In genomic region chr2:20964461-20964860, GRCm38 (mm10) we compare ENCODE assay signal across 10 mouse cellular contexts. TPM values are rescaled to one million over a fixed set of nuclear protein-coding genes. Genes with fewer than 3 reads are reported as not detected.
DNase-seq lines count a peak whose midpoint lies in the region; ATAC-seq lines count a peak whose summit lies in the region.
"Had no signal": no experiment of that assay in that cellular context is flagged by ENCODE, and none has a peak within 500 bp of the region (broad histone marks: within the 10 kb centered on the region; RNA-seq: fewer than 3 reads in every experiment).

No protein-coding gene starts in this region.

- peaks cover 72% of the 10 kb centered on the region for H3K4me1 ChIP-seq in erythroblast, embryonic 14.5 days (ENCODE audit: control insufficient read depth)
- H3K4me1 ChIP-seq in liver, embryonic 11.5 days (replicated peaks; ENCODE audit: control insufficient read depth, insufficient read depth, low read length): peaks cover 48% of the 10 kb centered on the region
- H3K4me1 ChIP-seq in hindbrain, embryonic 15.5 days (replicated peaks): peaks cover 55% of the 10 kb centered on the region
- peaks cover 45% of the 10 kb centered on the region for H3K4me1 ChIP-seq in neural tube, embryonic 12.5 days

- peak overlapping the region; percentile 33 for H3K4me2 ChIP-seq in liver, embryonic 11.5 days
- H3K4me2 ChIP-seq in hindbrain, embryonic 15.5 days: peak overlapping the region; percentile 83
- H3K4me2 ChIP-seq in neural tube, embryonic 12.5 days (replicated peaks): peak overlapping the region; percentile 50

- DNase-seq in liver, embryonic 11.5 days (ENCODE audit: low spot score): no peak
- DNase-seq in liver: no peak
- no peak for DNase-seq in ovary, postnatal 36 days (ENCODE audit: low spot score)
- DNase-seq in thymus, postnatal 14 days: no peak
- DNase-seq: kidney, adult 11 months had no signal

- H3K4me3 ChIP-seq in erythroblast, embryonic 14.5 days (replicated peaks): peak overlapping the region; percentile 45
- no peak overlapping the region for H3K4me3 ChIP-seq in liver, embryonic 11.5 days (ENCODE audit: low read depth, low read length)
- H3K4me3 ChIP-seq in hindbrain, embryonic 15.5 days: peak overlapping the region; percentile 22; the same call in 1 of the 2 replicates
- no peak overlapping the region for H3K4me3 ChIP-seq in neural tube, embryonic 12.5 days

- no peaks in the 10 kb centered on the region for H3K9me3 ChIP-seq in erythroblast, embryonic 14.5 days (ENCODE audit: control insufficient read depth, low read length)
- H3K9me3 ChIP-seq in liver, embryonic 11.5 days (ENCODE audit: control insufficient read depth, low read length): no peaks in the 10 kb centered on the region
- H3K9me3 ChIP-seq in hindbrain, embryonic 15.5 days: no peaks in the 10 kb centered on the region
- no peaks in the 10 kb centered on the region for H3K9me3 ChIP-seq in neural tube, embryonic 12.5 days

- ATAC-seq in erythroblast, adult 5-6 weeks (replicated peaks; ENCODE audit: low FRiP score, poor library complexity, severe bottlenecking): no peak
- no peak for ATAC-seq in liver, embryonic 11.5 days (replicated peaks; ENCODE audit: low FRiP score)
- ATAC-seq in hindbrain, embryonic 15.5 days (ENCODE audit: low FRiP score, low read depth): no peak
- ATAC-seq in neural tube, embryonic 12.5 days (ENCODE audit: low FRiP score, low read depth): no peak

- no peaks in the 10 kb centered on the region for H3K27me3 ChIP-seq in erythroblast, embryonic 14.5 days (ENCODE audit: control insufficient read depth)
- no peaks in the 10 kb centered on the region for H3K27me3 ChIP-seq in liver, embryonic 11.5 days (replicated peaks; ENCODE audit: control insufficient read depth, insufficient read depth, low read length)
- no peaks in the 10 kb centered on the region for H3K27me3 ChIP-seq in hindbrain, embryonic 15.5 days
- no peaks in the 10 kb centered on the region for H3K27me3 ChIP-seq in neural tube, embryonic 12.5 days (replicated peaks)

- peaks cover 62% of the 10 kb centered on the region for H3K36me3 ChIP-seq in erythroblast, embryonic 14.5 days (ENCODE audit: control insufficient read depth)
- no peaks in the 10 kb centered on the region for H3K36me3 ChIP-seq in liver, embryonic 11.5 days (ENCODE audit: control insufficient read depth, insufficient read depth, low read length)
- no peaks in the 10 kb centered on the region for H3K36me3 ChIP-seq in hindbrain, embryonic 15.5 days
- no peaks in the 10 kb centered on the region for H3K36me3 ChIP-seq in neural tube, embryonic 12.5 days

- H3K9ac ChIP-seq in liver, embryonic 11.5 days (ENCODE audit: low read depth, low read length): no peak overlapping the region
- H3K9ac ChIP-seq in hindbrain, embryonic 15.5 days: no peak overlapping the region
- no peak overlapping the region for H3K9ac ChIP-seq in neural tube, embryonic 12.5 days

- no peak overlapping the region for H3K27ac ChIP-seq in liver, embryonic 11.5 days (ENCODE audit: low read depth, low read length)
- H3K27ac ChIP-seq in hindbrain, embryonic 15.5 days (replicated peaks): no peak overlapping the region
- H3K27ac ChIP-seq in neural tube, embryonic 12.5 days: no peak overlapping the region
- H3K27ac ChIP-seq: macrophage had no signal

RNA-seq across cellular contexts. Expression of gene Arhgap21, which starts 4.2 kb away (rescaled TPM):
- polyA plus RNA-seq in erythroblast, embryonic 14.5 days (2012): 4.9 and 5.1 TPM in 2 replicates
- 16.7 and 28.4 TPM in 2 replicates for total RNA-seq in erythroblast, adult 5-6 weeks (2015; ENCODE audit: low replicate concordance)
- 40.7 and 50.3 TPM in 2 replicates for total RNA-seq in erythroblast, adult 5-6 weeks (2017; ENCODE audit: low replicate concordance)
- polyA plus RNA-seq in liver, embryonic 11.5 days (2014; fragmentation: Nextera tagmentation; extraction: Ambion mirVana): 14.2 and 15.3 TPM in 2 replicates
- polyA plus RNA-seq in hindbrain, embryonic 15.5 days (2015; fragmentation: Nextera tagmentation; extraction: Ambion mirVana): 36.8 and 36.9 TPM in 2 replicates
- polyA plus RNA-seq in neural tube, embryonic 12.5 days (2016; fragmentation: Nextera tagmentation; extraction: Ambion mirVana): 48.9 and 50.6 TPM in 2 replicates

Comparison
In these comparisons a context has a peak if more than half of its experiments do, and no peak if none do; other contexts are left out.
1. H3K4me3 ChIP-seq: peak in erythroblast, embryonic 14.5 days (single experiment) and hindbrain, embryonic 15.5 days (single experiment); none in liver, embryonic 11.5 days (single experiment) and neural tube, embryonic 12.5 days (single experiment).
2. H3K4me2 ChIP-seq: peak in every context shown above with its lines; median percentile 83 in hindbrain, embryonic 15.5 days; 50 in neural tube, embryonic 12.5 days; 33 in liver, embryonic 11.5 days.